Mouse (Mus musculus) neural tube, embryonic 13.5 days (tissue): Measurements from ENCODE around the gene Sostdc1. TPM values are rescaled to one million over a fixed set of nuclear protein-coding genes. Genes with fewer than 3 reads are reported as not detected.

Experiments used
- ATAC-seq: fragments of 200-750 bp; cut with Nextera tagmentation; 2 replicates; pipeline ENCODE4 v1.8.0; 2017; ENCODE audit warnings: low read depth, mild to moderate bottlenecking, moderate TSS enrichment, moderate library complexity
- H3K27ac ChIP-seq: fragments of 300-500 bp; sonication (generic); replicated peaks from 2 replicates; pipeline ENCODE4 v1.5.1; 2015; ENCODE audit warnings: moderate library complexity, mild to moderate bottlenecking, inconsistent platforms
- H3K27me3 ChIP-seq: fragments of 300-500 bp; sonication (generic); 2 replicates; pipeline ENCODE4 v1.6.1; 2015; ENCODE audit warnings: mild to moderate bottlenecking, inconsistent platforms
- H3K36me3 ChIP-seq: fragments of 300-500 bp; sonication (generic); 2 replicates; pipeline ENCODE4 v1.6.1; 2015; ENCODE audit warnings: mild to moderate bottlenecking, inconsistent platforms
- H3K4me1 ChIP-seq: fragments of 300-500 bp; sonication (generic); replicated peaks from 2 replicates; pipeline ENCODE4 v1.6.1; 2015; ENCODE audit warnings: inconsistent platforms
- H3K4me2 ChIP-seq: fragments of 300-500 bp; sonication (generic); 2 replicates; pipeline ENCODE4 v1.6.1; 2015; ENCODE audit warnings: inconsistent platforms, mild to moderate bottlenecking, moderate library complexity
- H3K4me3 ChIP-seq: fragments of 300-500 bp; sonication (generic); 2 replicates; pipeline ENCODE4 v1.5.1; 2015; ENCODE audit warnings: mild to moderate bottlenecking, inconsistent platforms
- H3K9ac ChIP-seq: fragments of 300-500 bp; sonication (generic); 2 replicates; pipeline ENCODE4 v1.6.1; 2015; ENCODE audit warnings: moderate library complexity, mild to moderate bottlenecking, inconsistent platforms
- H3K9me3 ChIP-seq: fragments of 300-500 bp; sonication (generic); 2 replicates; pipeline ENCODE4 v1.6.1; 2016; ENCODE audit warnings: inconsistent platforms
- WGBS: fragments of 180-500 bp; shearing (Covaris S2); methylation state at CpG from one replicate; pipeline ENCODE4 v1.1.7; 2015; 5-methylcytosine and 5-hydroxymethylcytosine counted together
- polyA plus RNA-seq: library from polyadenylated mRNA; unstranded; fragments of >200 nt; fragmentation: Nextera tagmentation; extraction: Ambion mirVana; gene quantifications from 2 replicates; pipeline ENCODE4 v1.2.1, GENCODE M21; 2015

The Sostdc1 gene
- 16.8 and 19.5 TPM in 2 replicates for polyA plus RNA-seq

DNA sequence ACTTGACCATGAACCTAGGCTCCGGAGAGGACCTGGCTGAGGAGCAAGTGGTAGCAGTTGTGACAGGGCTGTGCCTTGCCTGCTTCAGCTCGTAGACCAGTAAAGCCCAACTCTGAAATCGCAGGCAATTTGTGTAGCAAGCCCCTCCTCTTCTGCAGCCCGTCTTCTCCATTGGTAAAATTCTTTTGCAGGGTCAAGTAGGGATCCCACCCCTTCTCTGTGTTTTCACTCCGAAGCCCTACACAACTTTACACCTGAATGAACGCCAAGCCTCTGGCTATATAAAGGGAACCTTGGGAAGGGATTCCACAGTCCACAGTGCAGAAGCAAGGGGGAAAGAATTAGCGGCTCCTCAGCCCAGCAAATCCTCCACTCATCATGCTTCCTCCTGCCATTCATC is at the start of gene Sostdc1:
Sostdc1 (plus strand) TSS at position 224 of the 400 bp plus-strand sequence.
- no peaks in the 10 kb centered on the region for H3K9me3 ChIP-seq
- H3K36me3 ChIP-seq: no peaks in the 10 kb centered on the region
- WGBS: 11% methylated on average over 7 of the region's 7 CpGs
- H3K27ac ChIP-seq: no peak within 1 kb of the TSS
- H3K4me3 ChIP-seq: peak within 1 kb of the TSS; percentile 12
- ATAC-seq: no peak
- peaks cover 8% of the 10 kb centered on the region for H3K4me1 ChIP-seq
- peaks cover 17% of the 10 kb centered on the region for H3K27me3 ChIP-seq
- no peak within 1 kb of the TSS for H3K9ac ChIP-seq
- H3K4me2 ChIP-seq: peak within 1 kb of the TSS; percentile 32

DNA sequence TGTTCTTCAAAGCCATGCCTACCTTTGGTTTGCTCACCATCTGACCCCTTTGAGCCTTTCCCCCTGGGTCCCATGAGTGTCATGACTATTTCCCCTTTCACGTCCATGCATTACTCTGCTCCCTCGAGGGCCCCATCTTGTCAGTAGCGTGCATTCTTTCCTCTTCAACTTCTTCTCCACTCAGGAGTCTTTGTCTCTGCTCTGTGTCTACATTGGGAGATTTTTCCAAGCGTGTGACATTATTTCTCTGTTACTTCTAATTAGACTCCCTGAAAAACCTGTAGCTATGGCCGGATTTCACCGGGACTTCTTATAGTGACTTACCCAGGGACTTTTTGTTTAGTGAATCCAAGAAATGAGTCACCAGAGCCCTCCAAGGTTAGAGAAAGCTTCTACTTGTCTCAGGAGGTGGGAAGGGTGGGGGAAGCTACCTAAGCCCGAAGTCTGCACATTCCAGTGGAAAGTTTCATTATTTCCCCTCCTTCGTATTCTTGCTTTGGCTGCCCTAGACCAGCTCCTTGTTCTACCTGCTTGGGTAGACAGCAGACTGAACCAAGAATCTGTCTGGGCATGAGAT is 46.2 kb upstream of the Sostdc1 start:
- WGBS: 89% methylated on average over 8 of the region's 8 CpGs
- Histone ChIP-seq H3K4me1 (no peaks in the 10 kb centered on the region), H3K27ac (no peak overlapping the region), H3K27me3 (no peaks in the 10 kb centered on the region), H3K36me3 (no peaks in the 10 kb centered on the region), H3K9ac (no peak overlapping the region), H3K4me3 (no peak overlapping the region), H3K4me2 (no peak overlapping the region), H3K9me3 (no peaks in the 10 kb centered on the region)
- ATAC-seq: no peak

DNA sequence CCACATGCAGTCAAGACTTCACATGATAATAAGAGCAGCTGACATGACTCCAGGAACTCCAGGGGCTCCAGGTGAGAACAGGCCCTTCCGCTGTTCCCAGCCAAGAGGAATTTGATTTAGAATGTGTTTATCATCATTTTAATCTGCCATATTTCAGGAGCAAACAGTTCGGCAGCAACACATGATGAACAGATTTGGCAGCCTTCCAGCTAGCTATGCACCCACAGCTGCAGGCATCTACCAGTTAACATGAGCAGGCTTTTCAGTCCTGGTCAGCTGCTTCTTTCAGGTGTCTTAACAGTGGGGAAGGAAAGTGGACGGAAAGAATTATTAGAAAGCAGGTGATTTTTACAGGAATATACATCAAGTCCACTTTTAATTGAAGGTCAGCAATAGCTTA is 39.1 kb upstream of the Sostdc1 start:
- no peaks in the 10 kb centered on the region for H3K36me3 ChIP-seq
- WGBS: 66% methylated on average over 3 of the region's 3 CpGs
- H3K27me3 ChIP-seq: no peaks in the 10 kb centered on the region
- no peaks in the 10 kb centered on the region for H3K4me1 ChIP-seq
- no peak for ATAC-seq
- no peak overlapping the region for H3K27ac ChIP-seq
- H3K9ac ChIP-seq: no peak overlapping the region
- no peaks in the 10 kb centered on the region for H3K9me3 ChIP-seq
- no peak overlapping the region for H3K4me3 ChIP-seq
- no peak overlapping the region for H3K4me2 ChIP-seq

DNA sequence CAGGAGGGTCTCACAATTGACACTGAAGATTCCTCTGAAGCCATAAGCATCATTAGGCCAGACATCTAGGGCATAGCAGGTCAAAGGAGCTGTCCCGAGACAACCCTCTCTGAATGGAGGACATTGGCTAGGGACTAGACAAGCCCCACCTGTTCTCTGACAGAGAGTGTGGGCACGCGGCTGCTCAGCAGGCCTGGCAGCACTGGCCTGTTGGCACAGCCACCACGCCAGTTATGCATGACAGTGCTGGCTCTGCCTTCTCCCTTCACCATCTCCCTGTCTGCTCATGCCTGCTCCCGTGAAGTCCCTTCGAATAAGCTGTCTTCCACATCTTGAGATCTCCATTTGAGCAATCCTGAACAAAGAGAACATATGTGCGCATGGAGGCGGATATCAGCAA is 24.3 kb upstream of the Sostdc1 start:
- 94% methylated on average over 8 of the region's 8 CpGs for WGBS
- Histone ChIP-seq H3K9ac (no peak overlapping the region), H3K4me2 (no peak overlapping the region), H3K27me3 (no peaks in the 10 kb centered on the region), H3K27ac (no peak overlapping the region), H3K4me3 (no peak overlapping the region), H3K9me3 (no peaks in the 10 kb centered on the region), H3K4me1 (no peaks in the 10 kb centered on the region), H3K36me3 (no peaks in the 10 kb centered on the region)
- ATAC-seq: no peak

DNA sequence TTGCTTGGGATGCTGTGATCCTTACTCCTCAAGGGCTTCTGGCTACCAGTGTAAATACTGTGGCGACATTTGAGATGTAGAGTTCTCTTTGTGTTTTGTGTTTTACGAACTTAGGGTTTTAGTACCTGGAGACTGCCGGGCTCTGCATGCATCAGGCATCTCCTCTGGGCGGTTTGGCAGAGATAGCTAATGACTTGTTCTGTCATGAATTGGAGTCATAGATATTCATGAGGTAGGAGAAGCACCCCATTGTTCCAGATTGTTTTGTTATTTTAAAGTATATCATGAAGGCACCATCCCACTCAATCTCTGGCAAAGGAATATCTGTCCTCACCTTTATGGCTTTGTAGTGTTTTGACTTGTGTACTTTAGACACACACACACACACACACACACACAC is 23.5 kb upstream of the Sostdc1 start:
- H3K27ac ChIP-seq: no peak overlapping the region
- no peaks in the 10 kb centered on the region for H3K36me3 ChIP-seq
- no peaks in the 10 kb centered on the region for H3K9me3 ChIP-seq
- no peak for ATAC-seq
- no peak overlapping the region for H3K9ac ChIP-seq
- H3K4me2 ChIP-seq: no peak overlapping the region
- no peaks in the 10 kb centered on the region for H3K4me1 ChIP-seq
- 68% methylated on average over 4 of the region's 4 CpGs for WGBS
- no peak overlapping the region for H3K4me3 ChIP-seq
- H3K27me3 ChIP-seq: no peaks in the 10 kb centered on the region

DNA sequence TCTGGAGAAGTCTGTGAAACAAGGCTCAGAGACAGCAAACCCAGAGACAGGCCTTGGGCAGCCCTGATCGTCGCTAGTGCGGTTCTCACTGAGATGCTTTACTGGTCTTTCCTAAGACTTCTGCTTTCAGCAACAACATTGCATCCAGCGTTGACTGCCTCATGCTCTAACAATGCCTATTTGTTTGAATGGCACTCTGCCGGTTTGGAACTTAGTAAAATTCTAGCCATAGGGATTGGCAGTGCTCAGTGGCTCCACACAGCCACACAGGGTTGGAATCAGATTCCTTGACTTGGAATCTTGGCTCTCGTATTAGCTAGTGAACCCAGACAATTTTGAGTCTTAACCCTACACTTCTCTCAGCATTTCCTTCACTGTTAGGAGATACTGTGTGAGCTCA is 22.6 kb upstream of the Sostdc1 start:
- H3K4me2 ChIP-seq: no peak overlapping the region
- no peaks in the 10 kb centered on the region for H3K4me1 ChIP-seq
- no peak overlapping the region for H3K27ac ChIP-seq
- no peak overlapping the region for H3K9ac ChIP-seq
- WGBS: 83% methylated on average over 6 of the region's 6 CpGs
- ATAC-seq: no peak
- no peaks in the 10 kb centered on the region for H3K9me3 ChIP-seq
- H3K4me3 ChIP-seq: no peak overlapping the region
- H3K27me3 ChIP-seq: no peaks in the 10 kb centered on the region
- no peaks in the 10 kb centered on the region for H3K36me3 ChIP-seq

DNA sequence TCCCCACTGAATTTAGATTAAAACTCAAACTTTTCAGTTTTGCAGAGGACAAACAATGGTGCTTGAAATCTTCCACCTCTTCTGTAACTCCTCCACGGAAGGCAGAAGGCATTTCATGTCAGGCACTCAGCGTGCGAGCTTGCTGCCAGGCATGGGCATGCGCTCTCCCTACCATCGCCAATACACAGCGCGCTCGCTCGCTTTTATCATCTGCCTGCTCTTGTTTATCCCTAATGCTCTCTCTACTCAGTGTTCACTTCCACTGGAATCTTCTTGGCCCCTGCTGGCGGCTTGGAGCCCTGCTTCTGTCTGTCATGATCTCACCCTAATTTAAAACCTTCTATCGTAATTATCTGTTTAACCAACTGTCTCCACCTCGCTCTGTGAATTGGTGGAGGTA is 11.6 kb upstream of the Sostdc1 start:
- H3K9me3 ChIP-seq: no peaks in the 10 kb centered on the region
- H3K27me3 ChIP-seq: no peaks in the 10 kb centered on the region
- no peak overlapping the region for H3K9ac ChIP-seq
- no peak for ATAC-seq
- H3K4me2 ChIP-seq: no peak overlapping the region
- no peak overlapping the region for H3K27ac ChIP-seq
- WGBS: 84% methylated on average over 12 of the region's 12 CpGs
- H3K4me1 ChIP-seq: no peaks in the 10 kb centered on the region
- H3K36me3 ChIP-seq: no peaks in the 10 kb centered on the region
- no peak overlapping the region for H3K4me3 ChIP-seq

DNA sequence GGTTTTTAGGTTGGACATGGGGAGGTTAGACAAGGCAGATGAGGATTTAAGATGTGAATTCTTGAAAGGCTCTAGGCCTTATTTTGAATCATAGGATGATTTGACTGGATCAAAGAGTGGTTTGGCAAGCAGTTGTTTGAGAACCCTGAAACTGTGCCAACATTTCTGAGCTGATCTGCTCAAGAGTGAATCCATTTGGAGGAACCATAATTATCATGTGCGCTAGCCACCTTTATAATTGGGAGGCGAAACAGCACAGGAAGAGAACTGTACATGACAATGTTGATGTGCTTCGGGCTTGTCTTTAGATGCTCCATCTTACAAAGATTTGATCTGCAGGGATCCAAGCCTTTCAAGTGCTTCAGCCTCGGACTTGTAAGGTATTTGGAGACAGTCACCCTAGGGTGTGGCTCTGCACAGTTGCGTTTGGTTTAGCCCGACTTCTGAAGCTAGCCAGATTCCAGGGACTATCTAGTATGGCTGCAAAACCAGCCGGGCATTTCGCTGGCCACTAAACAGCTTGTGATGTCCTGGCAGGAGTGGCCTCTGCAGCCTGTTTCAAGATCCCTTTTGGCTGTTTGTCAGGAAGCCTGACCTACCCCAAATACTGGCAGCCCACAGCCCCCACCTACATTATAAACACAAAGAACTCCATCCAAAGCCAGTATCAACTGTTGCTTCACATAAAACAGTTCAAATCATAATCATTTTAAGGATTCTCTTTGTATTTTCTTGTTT is 10.9 kb upstream of the Sostdc1 start:
- H3K4me2 ChIP-seq: no peak overlapping the region
- no peak for ATAC-seq
- H3K27me3 ChIP-seq: no peaks in the 10 kb centered on the region
- no peak overlapping the region for H3K4me3 ChIP-seq
- no peaks in the 10 kb centered on the region for H3K36me3 ChIP-seq
- H3K9me3 ChIP-seq: no peaks in the 10 kb centered on the region
- 86% methylated on average over 8 of the region's 8 CpGs for WGBS
- H3K4me1 ChIP-seq: no peaks in the 10 kb centered on the region
- no peak overlapping the region for H3K27ac ChIP-seq
- no peak overlapping the region for H3K9ac ChIP-seq

DNA sequence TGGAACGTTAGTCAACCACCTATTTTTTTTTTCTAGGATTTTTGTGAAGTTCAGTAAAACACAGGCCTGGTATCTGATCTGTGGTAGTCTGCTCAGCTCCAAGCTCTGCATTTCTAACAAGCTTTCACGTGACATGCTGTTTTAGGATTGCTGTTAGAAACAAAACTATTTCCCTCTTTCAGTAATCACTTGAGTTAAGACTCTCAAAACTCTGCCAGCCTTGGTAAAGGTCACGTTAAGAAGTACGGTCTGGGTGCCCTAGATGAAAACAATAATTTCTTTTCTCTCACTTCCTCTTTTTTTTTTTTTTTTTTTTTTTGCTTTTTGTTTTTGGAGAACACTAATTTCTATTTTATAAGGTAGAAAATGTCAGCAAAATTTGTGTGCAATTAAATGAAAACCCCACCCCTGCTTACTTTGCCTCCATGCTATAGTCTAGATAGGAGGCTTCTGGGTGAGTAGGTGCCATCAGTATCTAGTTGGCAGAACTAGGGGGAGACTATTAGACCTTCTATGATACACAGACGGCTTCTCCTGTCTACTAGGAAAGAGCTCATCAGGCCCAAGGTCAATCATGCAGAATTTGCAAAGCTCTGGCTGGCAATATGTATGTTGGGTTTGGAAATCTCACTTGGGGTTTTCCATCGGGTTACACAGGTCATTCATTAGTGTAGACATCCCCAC is 5.1 kb upstream of the Sostdc1 start:
- H3K27ac ChIP-seq: no peak overlapping the region
- no peak overlapping the region for H3K4me2 ChIP-seq
- no peak overlapping the region for H3K9ac ChIP-seq
- H3K4me1 ChIP-seq: no peaks in the 10 kb centered on the region
- H3K9me3 ChIP-seq: no peaks in the 10 kb centered on the region
- no peak for ATAC-seq
- H3K27me3 ChIP-seq: no peaks in the 10 kb centered on the region
- 91% methylated on average over 6 of the region's 6 CpGs for WGBS
- H3K36me3 ChIP-seq: no peaks in the 10 kb centered on the region
- H3K4me3 ChIP-seq: no peak overlapping the region

DNA sequence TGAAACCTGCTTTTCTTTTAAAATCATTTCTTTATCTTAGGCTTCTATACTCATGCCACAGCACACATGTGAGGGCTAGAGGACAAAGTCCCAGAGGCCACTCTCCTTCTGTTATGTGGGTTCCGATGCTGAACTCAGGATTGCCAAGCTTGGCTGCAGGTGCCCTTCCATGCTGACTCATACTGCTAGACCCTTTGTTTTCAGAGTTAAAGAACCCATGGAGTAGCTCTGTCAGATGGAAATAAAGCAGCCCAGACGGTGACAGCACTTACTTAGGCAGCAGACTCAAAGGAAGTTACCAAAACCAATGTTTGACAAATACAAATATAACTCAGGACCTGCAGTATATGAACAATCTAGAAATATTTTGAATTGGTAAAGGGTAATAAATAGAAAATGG is 924 bp upstream of the Sostdc1 start:
- H3K27ac ChIP-seq: no peak overlapping the region
- peaks cover 17% of the 10 kb centered on the region for H3K27me3 ChIP-seq
- H3K9me3 ChIP-seq: no peaks in the 10 kb centered on the region
- H3K4me3 ChIP-seq: no peak overlapping the region
- peaks cover 8% of the 10 kb centered on the region for H3K4me1 ChIP-seq
- 35% methylated on average over 2 of the region's 2 CpGs for WGBS
- no peak overlapping the region for H3K9ac ChIP-seq
- no peaks in the 10 kb centered on the region for H3K36me3 ChIP-seq
- no peak overlapping the region for H3K4me2 ChIP-seq
- ATAC-seq: no peak

DNA sequence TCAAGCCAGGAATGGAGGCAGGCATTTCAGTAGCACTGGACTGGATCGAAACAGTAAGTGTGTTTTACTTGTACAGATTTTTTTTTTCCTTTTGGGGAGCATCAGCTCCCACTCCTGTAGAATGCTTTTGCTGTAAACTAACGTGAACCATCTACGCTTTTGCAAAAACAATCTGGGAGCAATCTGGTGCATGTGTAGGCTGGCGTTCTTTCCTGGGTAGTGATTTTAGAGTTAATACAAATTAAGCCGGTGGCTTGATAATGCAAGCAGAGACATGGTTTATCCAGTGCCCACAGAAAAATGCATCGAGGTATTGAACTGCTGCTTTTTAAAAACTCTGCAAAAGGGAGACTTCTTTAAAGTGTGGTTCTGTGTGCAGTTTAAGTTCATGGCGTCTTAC is 507 bp downstream of the Sostdc1 start:
- WGBS: 74% methylated on average over 7 of the region's 7 CpGs
- H3K9ac ChIP-seq: no peak overlapping the region
- no peak for ATAC-seq

DNA sequence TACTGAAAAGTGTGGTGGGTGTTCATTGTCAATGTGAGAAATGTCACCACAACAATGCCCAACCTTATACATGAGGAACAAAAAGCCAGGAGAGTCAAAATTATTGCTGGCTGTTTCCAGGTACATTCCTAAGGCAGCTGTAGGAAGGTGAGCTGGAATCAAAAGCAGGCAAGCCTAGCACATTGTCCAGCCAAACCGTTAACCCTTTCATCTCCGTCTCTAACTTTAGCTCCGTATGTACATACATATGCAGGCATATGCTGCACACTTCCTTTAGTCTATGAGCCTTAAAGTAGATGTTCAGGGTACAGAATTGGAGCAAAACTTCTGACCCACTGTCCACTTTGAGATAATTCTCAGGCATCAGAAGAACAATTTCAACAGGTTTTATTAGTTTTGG is 1.6 kb downstream of the Sostdc1 start:
- ATAC-seq: no peak
- no peak overlapping the region for H3K27ac ChIP-seq
- no peak overlapping the region for H3K9ac ChIP-seq
- peaks cover 8% of the 10 kb centered on the region for H3K4me1 ChIP-seq
- H3K36me3 ChIP-seq: no peaks in the 10 kb centered on the region
- 0 out of 2 replicates have a peak overlapping the region, but pooled peaks have one; percentile 16 for H3K4me2 ChIP-seq
- peak overlapping the region; percentile 12; the same call in 1 of the 2 replicates for H3K4me3 ChIP-seq
- peaks cover 17% of the 10 kb centered on the region for H3K27me3 ChIP-seq
- H3K9me3 ChIP-seq: no peaks in the 10 kb centered on the region
- 84% methylated on average over 3 of the region's 3 CpGs for WGBS

More for the DNA sequence above, 507 bp downstream of the Sostdc1 start:
- no peaks in the 10 kb centered on the region for H3K9me3 ChIP-seq
- H3K36me3 ChIP-seq: no peaks in the 10 kb centered on the region
- peaks cover 8% of the 10 kb centered on the region for H3K4me1 ChIP-seq
- peak overlapping the region; percentile 32 for H3K4me2 ChIP-seq
- H3K27ac ChIP-seq: no peak overlapping the region
- peak overlapping the region; percentile 12 for H3K4me3 ChIP-seq
- H3K27me3 ChIP-seq: peaks cover 17% of the 10 kb centered on the region
